Mouse (Mus musculus) embryonic facial prominence, embryonic 15.5 days (tissue): Measurements from ENCODE around the gene Ncs1. TPM values are rescaled to one million over a fixed set of nuclear protein-coding genes. Genes with fewer than 3 reads are reported as not detected.

Source experiments
- ATAC-seq: fragments of 200-750 bp; cut with Nextera tagmentation; 2 replicates; pipeline ENCODE4 v1.8.0; 2017; ENCODE audit warnings: low read depth, moderate TSS enrichment; ENCODE audit not compliant: insufficient number of reproducible peaks, low FRiP score, low TSS enrichment
- H3K27ac ChIP-seq: fragments of 300-500 bp; sonication (generic); replicated peaks from 2 replicates; pipeline ENCODE4 v1.5.1; 2015; ENCODE audit warnings: mild to moderate bottlenecking, inconsistent platforms
- H3K27me3 ChIP-seq: fragments of 300-500 bp; sonication (generic); 2 replicates; pipeline ENCODE4 v1.6.1; 2015; ENCODE audit warnings: inconsistent platforms
- H3K36me3 ChIP-seq: fragments of 300-500 bp; sonication (generic); 2 replicates; pipeline ENCODE4 v1.6.1; 2015; ENCODE audit warnings: mild to moderate bottlenecking, inconsistent platforms
- H3K4me1 ChIP-seq: fragments of 300-500 bp; sonication (generic); 2 replicates; pipeline ENCODE4 v1.6.1; 2015; ENCODE audit warnings: inconsistent platforms
- H3K4me2 ChIP-seq: fragments of 300-500 bp; sonication (generic); replicated peaks from 2 replicates; pipeline ENCODE4 v1.6.1; 2015; ENCODE audit warnings: mild to moderate bottlenecking, inconsistent platforms
- H3K4me3 ChIP-seq: fragments of 300-500 bp; sonication (generic); replicated peaks from 2 replicates; pipeline ENCODE4 v1.5.1; 2015; ENCODE audit warnings: mild to moderate bottlenecking, inconsistent platforms
- H3K9ac ChIP-seq: fragments of 300-500 bp; sonication (generic); 2 replicates; pipeline ENCODE4 v1.6.1; 2015; ENCODE audit warnings: inconsistent platforms
- H3K9me3 ChIP-seq: fragments of 300-500 bp; sonication (generic); replicated peaks from 2 replicates; pipeline ENCODE4 v1.6.1; 2016; ENCODE audit warnings: inconsistent platforms
- WGBS: fragments of 180-500 bp; shearing (Covaris S2); methylation state at CpG from one replicate; pipeline ENCODE4 v1.1.7; 2015; 5-methylcytosine and 5-hydroxymethylcytosine counted together
- polyA plus RNA-seq: library from polyadenylated mRNA; unstranded; fragments of >200 nt; fragmentation: Nextera tagmentation; extraction: Ambion mirVana; gene quantifications from 2 replicates; pipeline ENCODE4 v1.2.1, GENCODE M21; 2015

Ncs1 gene
- 39.5 and 40.3 TPM in 2 replicates for polyA plus RNA-seq

DNA sequence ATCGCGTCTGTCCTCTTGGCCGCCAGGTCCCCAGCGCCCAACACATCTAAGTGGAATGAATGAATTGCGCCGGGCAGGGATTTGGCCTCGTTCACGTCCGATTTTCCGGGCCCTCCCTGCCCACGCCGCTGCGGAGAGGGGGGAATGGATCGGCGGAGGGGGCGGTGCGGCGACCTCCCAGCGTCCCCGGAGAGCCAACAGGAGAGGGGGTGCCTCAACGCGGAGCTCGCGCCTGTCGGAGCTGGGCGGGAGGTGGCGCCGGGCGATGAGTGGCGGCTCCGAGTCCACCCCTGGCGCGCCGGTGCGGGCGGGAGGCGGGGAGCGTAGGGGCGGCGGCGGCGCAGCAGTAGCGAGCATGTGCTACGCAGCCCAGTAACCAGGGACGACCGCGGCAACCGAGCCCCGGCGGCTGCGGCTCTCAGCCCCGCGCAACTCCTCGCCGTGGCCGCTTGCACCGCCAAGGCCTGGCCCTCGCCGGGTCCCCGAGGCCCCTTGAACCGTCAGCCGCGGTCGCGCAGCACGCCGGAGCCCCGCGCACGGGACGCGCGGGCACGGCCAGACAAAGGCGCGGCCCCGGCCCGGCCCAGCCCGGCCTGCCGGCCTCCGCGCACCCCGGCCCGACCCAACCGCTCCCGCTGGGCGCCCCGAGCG lies at the start of gene Ncs1:
TSS of gene Ncs1 (plus strand) at position 333 of the 651 bp plus-strand sequence.
- Histone ChIP-seq H3K4me2 (peak within 1 kb of the TSS; percentile 95), H3K27me3 (no peaks in the 10 kb centered on the region), H3K4me1 (peaks cover 44% of the 10 kb centered on the region), H3K27ac (peak within 1 kb of the TSS; percentile 75), H3K9me3 (no peaks in the 10 kb centered on the region), H3K4me3 (peak within 1 kb of the TSS; percentile 87), H3K36me3 (no peaks in the 10 kb centered on the region), H3K9ac (peak within 1 kb of the TSS; percentile 81)
- peak; percentile 89 for ATAC-seq
- under 1% methylated on average over 86 of the region's 89 CpGs for WGBS

DNA sequence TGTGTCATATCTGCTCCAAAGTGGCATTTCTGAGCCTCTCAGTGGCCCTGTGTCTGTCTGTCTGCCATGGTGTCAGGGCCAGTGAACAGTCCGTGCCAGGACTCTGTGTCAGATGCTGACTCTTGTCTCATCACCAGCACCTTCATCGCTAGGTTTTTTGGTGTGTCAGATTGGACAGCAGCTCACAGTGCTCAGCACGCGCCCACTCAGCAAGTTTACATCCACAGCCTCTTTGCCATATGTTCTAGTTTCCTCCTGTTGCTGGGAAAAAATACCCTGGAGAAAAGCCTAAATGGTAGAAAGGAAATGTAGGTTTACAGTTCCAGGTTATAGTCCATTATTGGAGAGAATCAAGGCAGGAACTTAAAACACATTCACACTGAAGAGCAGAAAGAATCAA lies 47.0 kb upstream of the Ncs1 start:
- no peaks in the 10 kb centered on the region for H3K27me3 ChIP-seq
- H3K9me3 ChIP-seq, result no peaks in the 10 kb centered on the region
- no peak overlapping the region for H3K27ac ChIP-seq
- no peak overlapping the region for H3K9ac ChIP-seq
- H3K4me2 ChIP-seq, result no peak overlapping the region
- WGBS, result 93% methylated on average over 4 of the region's 4 CpGs
- peaks cover 55% of the 10 kb centered on the region for H3K36me3 ChIP-seq
- no peak for ATAC-seq
- H3K4me3 ChIP-seq, result no peak overlapping the region
- peaks cover 6% of the 10 kb centered on the region; the same call in 1 of the 2 replicates for H3K4me1 ChIP-seq

DNA sequence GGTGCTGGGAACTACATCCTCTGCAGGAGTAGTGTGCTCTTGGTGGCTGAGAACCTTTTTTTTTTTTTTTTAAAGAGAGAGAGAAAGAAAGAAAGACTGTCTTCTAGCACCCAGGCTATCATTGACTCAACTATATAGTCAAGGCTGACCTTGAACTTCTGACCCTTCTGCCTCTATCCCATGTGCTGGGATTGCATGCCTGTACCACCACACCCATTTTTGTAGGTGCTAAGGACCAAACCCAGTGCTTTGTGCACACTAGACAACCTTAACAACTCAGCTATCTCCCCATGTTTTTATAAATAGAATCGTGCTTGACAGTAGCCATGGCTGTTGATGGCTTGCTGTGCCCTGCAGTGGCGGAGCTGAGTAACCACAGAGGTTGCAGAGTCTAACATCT lies 45.6 kb upstream of the Ncs1 start:
- Histone ChIP-seq H3K9ac (no peak overlapping the region), H3K36me3 (peaks cover 46% of the 10 kb centered on the region), H3K27me3 (no peaks in the 10 kb centered on the region), H3K9me3 (no peaks in the 10 kb centered on the region), H3K27ac (no peak overlapping the region), H3K4me2 (no peak overlapping the region), H3K4me1 (peaks cover 6% of the 10 kb centered on the region; the same call in 1 of the 2 replicates), H3K4me3 (no peak overlapping the region)
- WGBS, result 84% methylated on average over 2 of the region's 2 CpGs
- no peak for ATAC-seq

DNA sequence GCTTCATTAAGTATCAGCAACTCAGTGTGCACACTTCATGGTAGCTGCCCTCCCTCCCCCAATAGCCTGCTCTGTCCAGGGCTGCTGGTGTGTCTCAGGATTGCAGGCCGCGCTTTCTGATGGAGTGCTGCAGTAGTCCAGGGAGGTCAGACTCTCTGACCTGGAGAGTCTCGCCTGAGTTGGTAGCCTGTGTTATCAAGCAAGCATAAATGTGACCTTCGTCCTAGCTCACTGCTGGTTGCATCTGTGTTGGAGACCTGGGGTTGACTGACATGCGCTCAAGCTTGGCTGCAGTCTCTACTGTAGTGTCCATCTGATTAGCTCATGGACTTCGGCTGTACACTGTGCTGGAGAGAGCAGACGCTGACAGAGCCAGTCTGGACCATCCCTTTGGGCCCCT lies 43.8 kb upstream of the Ncs1 start:
- no peak overlapping the region for H3K27ac ChIP-seq
- H3K4me1 ChIP-seq, result peaks cover 19% of the 10 kb centered on the region
- H3K4me2 ChIP-seq, result no peak overlapping the region
- H3K4me3 ChIP-seq, result no peak overlapping the region
- H3K9ac ChIP-seq, result no peak overlapping the region
- peaks cover 38% of the 10 kb centered on the region for H3K36me3 ChIP-seq
- WGBS, result 63% methylated on average over 7 of the region's 7 CpGs
- H3K9me3 ChIP-seq, result no peaks in the 10 kb centered on the region
- no peaks in the 10 kb centered on the region for H3K27me3 ChIP-seq
- no peak for ATAC-seq

DNA sequence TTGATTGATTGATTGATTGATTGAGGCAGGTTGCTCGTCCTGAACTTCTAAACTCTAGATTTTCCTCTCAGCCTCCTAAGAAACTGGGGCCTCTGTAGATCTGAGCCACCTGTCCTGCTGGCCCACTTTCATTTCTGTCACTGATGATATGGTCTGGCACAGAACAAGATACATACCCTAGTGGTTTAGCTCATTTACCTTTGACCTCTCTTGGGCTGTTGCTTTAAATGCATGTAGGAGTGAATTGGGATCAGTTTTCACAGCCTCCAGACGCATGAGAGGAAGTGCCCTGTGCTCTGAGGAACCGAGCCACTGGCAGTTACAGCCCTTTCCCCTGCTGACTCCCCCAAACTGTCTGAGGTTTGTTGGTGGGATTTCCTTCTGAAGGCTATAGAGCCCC lies 43.3 kb upstream of the Ncs1 start:
- H3K9me3 ChIP-seq, result no peaks in the 10 kb centered on the region
- peaks cover 38% of the 10 kb centered on the region for H3K36me3 ChIP-seq

DNA sequence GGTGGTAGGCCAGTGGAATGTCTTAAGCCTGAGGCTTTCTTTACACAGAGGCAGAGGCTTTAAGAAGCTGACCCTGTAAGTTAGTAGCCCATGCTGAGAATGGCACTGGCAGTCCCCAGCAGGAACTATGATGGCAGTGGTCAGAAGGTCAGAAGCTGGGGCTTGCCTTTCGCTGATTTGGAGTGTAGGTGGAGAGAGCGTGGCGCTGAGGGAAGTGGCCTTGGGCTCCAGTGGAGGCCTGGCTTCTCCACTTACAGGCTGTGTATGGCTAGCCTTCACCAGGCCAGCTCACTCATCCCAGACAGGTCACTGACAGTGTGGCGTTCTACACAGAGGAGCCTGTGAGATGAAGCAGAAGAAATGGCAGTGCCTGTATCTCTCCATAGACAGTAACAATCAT lies 42.7 kb upstream of the Ncs1 start:
- Histone ChIP-seq H3K36me3 (peaks cover 41% of the 10 kb centered on the region), H3K4me3 (no peak overlapping the region), H3K9ac (no peak overlapping the region), H3K4me1 (peaks cover 19% of the 10 kb centered on the region), H3K27ac (no peak overlapping the region), H3K27me3 (no peaks in the 10 kb centered on the region), H3K9me3 (no peaks in the 10 kb centered on the region), H3K4me2 (no peak overlapping the region)
- no peak for ATAC-seq
- WGBS, result 69% methylated on average over 4 of the region's 4 CpGs

More for the DNA sequence above, 43.3 kb upstream of the Ncs1 start:
- 25% methylated on average over 3 of the region's 3 CpGs for WGBS
- ATAC-seq, result no peak
- no peak overlapping the region for H3K4me2 ChIP-seq
- no peak overlapping the region for H3K9ac ChIP-seq
- no peak overlapping the region for H3K4me3 ChIP-seq
- peaks cover 19% of the 10 kb centered on the region for H3K4me1 ChIP-seq
- H3K27ac ChIP-seq, result no peak overlapping the region
- H3K27me3 ChIP-seq, result no peaks in the 10 kb centered on the region

DNA sequence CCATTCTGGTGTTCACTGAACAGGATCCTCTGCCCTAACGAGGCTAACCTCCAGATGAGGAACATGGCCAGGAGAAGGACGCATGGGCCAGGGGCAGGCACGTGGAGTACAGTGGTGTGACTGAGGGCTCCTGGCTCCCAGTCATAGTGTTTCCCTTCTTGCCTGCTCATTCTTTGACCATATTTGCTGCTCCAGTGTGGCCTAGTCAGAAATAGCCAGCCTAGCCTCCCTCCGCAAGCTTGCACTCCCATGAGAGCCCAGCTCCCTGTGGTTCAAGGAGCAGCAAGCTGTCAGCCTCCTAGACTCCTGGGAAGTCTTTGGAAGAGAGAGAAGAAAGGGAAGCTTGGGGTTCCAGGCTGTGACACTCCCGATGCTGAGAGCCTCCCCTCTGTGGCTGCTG lies 40.9 kb upstream of the Ncs1 start:
- Histone ChIP-seq H3K4me2 (no peak overlapping the region), H3K27ac (no peak overlapping the region), H3K36me3 (peaks cover 48% of the 10 kb centered on the region), H3K4me1 (peaks cover 19% of the 10 kb centered on the region), H3K27me3 (no peaks in the 10 kb centered on the region), H3K9ac (no peak overlapping the region), H3K9me3 (no peaks in the 10 kb centered on the region), H3K4me3 (no peak overlapping the region)
- 79% methylated on average over 5 of the region's 5 CpGs for WGBS
- ATAC-seq, result no peak

DNA sequence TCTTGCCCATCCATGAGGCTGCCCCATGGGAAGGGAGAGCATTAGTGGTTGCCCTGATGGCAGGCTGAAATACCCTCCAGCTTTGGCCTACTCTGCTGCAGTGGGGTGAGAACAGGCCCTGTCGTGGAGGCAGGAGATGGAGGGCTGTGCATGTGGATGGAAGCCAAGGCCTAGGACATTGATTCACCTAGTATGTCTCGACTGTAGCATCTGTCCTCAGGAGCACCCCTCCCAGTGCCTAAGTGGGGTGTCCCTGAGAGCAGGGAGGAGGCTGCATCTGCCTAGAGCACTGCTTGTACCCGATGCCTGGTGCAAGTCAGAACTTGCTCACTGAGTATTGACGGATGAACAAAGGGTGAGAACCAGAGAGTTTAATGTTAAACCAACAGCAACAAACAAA lies 39.4 kb upstream of the Ncs1 start:
- 0 out of 2 replicates have a peak, but pooled peaks have one; percentile 23 for ATAC-seq

DNA sequence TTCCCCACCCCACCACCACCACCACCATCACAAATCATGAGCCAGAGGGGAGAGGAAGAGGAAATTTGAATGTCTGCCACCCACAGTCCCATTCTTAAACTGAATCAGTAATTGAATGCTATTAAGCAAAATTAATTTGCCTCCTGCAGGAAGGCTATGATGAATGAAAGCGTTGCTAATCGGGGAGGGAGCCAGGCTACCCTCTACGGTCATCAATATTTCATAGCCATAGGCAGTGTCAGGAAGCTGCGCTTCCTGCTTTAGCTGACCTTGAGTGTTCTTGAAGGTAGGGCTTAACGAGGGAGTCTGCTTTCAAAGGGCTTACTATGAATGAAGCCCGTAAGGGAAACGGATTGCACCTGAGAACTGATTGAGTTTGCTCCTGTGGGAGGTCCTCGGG lies 38.7 kb upstream of the Ncs1 start:
- Histone ChIP-seq H3K36me3 (peaks cover 62% of the 10 kb centered on the region), H3K9me3 (no peaks in the 10 kb centered on the region), H3K27ac (no peak overlapping the region; the same call in 1 of the 2 replicates), H3K27me3 (no peaks in the 10 kb centered on the region), H3K4me2 (no peak overlapping the region), H3K4me1 (peaks cover 19% of the 10 kb centered on the region), H3K4me3 (no peak overlapping the region), H3K9ac (no peak overlapping the region)
- 45% methylated on average over 8 of the region's 8 CpGs for WGBS
- no peak for ATAC-seq

More for the DNA sequence above, 39.4 kb upstream of the Ncs1 start:
- peak overlapping the region; percentile 29; the same call in 1 of the 2 replicates for H3K27ac ChIP-seq
- WGBS, result 67% methylated on average over 4 of the region's 4 CpGs
- no peaks in the 10 kb centered on the region for H3K9me3 ChIP-seq
- no peak overlapping the region for H3K4me3 ChIP-seq
- H3K36me3 ChIP-seq, result peaks cover 60% of the 10 kb centered on the region
- H3K27me3 ChIP-seq, result no peaks in the 10 kb centered on the region
- H3K4me1 ChIP-seq, result peaks cover 19% of the 10 kb centered on the region
- H3K9ac ChIP-seq, result no peak overlapping the region
- H3K4me2 ChIP-seq, result no peak overlapping the region

DNA sequence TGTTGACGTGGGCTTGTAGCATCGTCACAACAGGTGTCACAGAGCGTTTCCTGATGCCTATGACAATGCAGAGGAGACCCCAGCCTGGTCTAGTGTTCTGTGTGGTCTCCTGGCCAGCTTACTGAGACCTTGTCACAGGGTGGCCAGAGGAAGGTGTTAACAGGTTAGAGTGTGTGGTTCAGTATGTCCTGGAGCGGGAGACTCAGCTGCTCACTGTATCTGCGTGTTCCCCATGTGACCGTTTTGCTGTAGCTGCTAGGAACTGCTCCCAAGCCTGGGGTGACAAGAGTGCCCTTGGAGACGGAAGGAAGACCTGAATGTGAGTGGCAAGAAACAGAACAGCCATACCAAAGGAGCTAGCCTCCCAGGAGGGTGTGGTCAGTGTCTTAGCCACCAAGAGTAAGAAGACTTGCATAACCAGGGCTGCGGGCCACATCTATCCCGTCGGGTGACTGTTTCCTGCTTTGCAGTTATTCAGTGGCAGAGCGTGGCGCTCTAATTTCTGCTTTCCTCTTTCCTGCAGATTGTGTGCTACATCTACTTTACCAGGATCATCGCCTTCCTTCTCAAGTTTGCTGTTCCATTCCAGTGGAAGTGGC lies 37.0 kb upstream of the Ncs1 start:
- Histone ChIP-seq H3K4me1 (peaks cover 13% of the 10 kb centered on the region), H3K9ac (no peak overlapping the region), H3K4me3 (no peak overlapping the region), H3K9me3 (no peaks in the 10 kb centered on the region), H3K27me3 (no peaks in the 10 kb centered on the region), H3K36me3 (peaks cover 72% of the 10 kb centered on the region), H3K4me2 (no peak overlapping the region), H3K27ac (0 out of 2 replicates have a peak overlapping the region, but pooled peaks have one; percentile 6)
- no peak for ATAC-seq
- 85% methylated on average over 13 of the region's 13 CpGs for WGBS

DNA sequence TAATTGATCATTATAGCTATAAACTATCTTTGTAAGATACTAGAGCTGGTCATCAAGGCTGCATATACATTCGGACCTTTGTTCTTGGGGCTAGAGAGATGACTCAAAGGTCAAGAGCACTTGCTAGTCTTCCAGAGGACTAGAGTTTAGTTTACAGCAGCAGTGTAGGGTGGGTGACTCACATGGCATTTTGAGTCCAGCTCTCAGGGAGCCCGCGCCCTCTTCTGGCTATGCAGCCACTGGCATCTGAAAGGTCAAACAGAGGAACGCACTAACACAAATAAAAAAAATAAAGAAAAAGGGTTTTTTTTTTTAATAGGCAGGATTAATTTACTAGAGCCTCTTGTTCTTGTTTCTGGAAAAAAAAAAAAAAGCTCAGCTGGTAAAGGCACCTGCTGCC lies 36.1 kb upstream of the Ncs1 start:
- Histone ChIP-seq H3K36me3 (peaks cover 80% of the 10 kb centered on the region), H3K9me3 (no peaks in the 10 kb centered on the region), H3K9ac (no peak overlapping the region), H3K27ac (no peak overlapping the region), H3K4me3 (no peak overlapping the region), H3K27me3 (no peaks in the 10 kb centered on the region), H3K4me2 (no peak overlapping the region), H3K4me1 (peaks cover 13% of the 10 kb centered on the region)
- 93% methylated on average over 4 of the region's 4 CpGs for WGBS
- ATAC-seq, result no peak
